Mouse (Mus musculus): ENCODE results near the gene Epb41l2.

Gene Epb41l2

GRCm38 (mm10) chr10:25499323-25500071, 139.9 kb downstream of the Epb41l2 start:
- no peak for DNase-seq (ENCODE audit: inconsistent ontology term)

GRCm38 (mm10) chr10:25503250-25503649, 143.7 kb downstream of the Epb41l2 start:
- no peak for DNase-seq (ENCODE audit: inconsistent ontology term)

- no peak for DNase-seq (ENCODE audit: inconsistent ontology term)
These were observed 154.2 kb downstream of the Epb41l2 start for GRCm38 (mm10) chr10:25513821-25514220.

- peak; percentile 93 for DNase-seq (ENCODE audit: inconsistent ontology term)
These were observed 160.4 kb downstream of the Epb41l2 start for GRCm38 (mm10) chr10:25519954-25520353.

GRCm38 (mm10) chr10:25520428-25520827, 160.8 kb downstream of the Epb41l2 start:
- peak; percentile 90 for DNase-seq (ENCODE audit: inconsistent ontology term)

GRCm38 (mm10) chr10:25523727-25524126, 164.1 kb downstream of the Epb41l2 start:
- DNase-seq (ENCODE audit: inconsistent ontology term): no peak

GRCm38 (mm10) chr10:25526156-25526555, 166.6 kb downstream of the Epb41l2 start:
- peak; percentile 54 for DNase-seq (ENCODE audit: inconsistent ontology term)

- DNase-seq (ENCODE audit: inconsistent ontology term): peak; percentile 32
These were observed 167.0 kb downstream of the Epb41l2 start for GRCm38 (mm10) chr10:25526622-25527021.

GRCm38 (mm10) chr10:25527126-25527525, 167.5 kb downstream of the Epb41l2 start:
- DNase-seq (ENCODE audit: inconsistent ontology term): peak; percentile 82

- no peak for DNase-seq (ENCODE audit: inconsistent ontology term)
These were observed 171.7 kb downstream of the Epb41l2 start for GRCm38 (mm10) chr10:25531335-25531734.

GRCm38 (mm10) chr10:25533105-25533504, 173.5 kb downstream of the Epb41l2 start:
- no peak for DNase-seq (ENCODE audit: inconsistent ontology term)

GRCm38 (mm10) chr10:25533513-25534246, 174.1 kb downstream of the Epb41l2 start:
- no peak for DNase-seq (ENCODE audit: inconsistent ontology term)

GRCm38 (mm10) chr10:25534467-25534866, 174.9 kb downstream of the Epb41l2 start:
- no peak for DNase-seq (ENCODE audit: inconsistent ontology term)

GRCm38 (mm10) chr10:25535891-25536331, 176.3 kb downstream of the Epb41l2 start, which contains the start of gene Smlr1:
TSS of gene Smlr1 (minus strand) at chr10:25536267.
- DNase-seq (ENCODE audit: inconsistent ontology term): no peak

GRCm38 (mm10) chr10:25536621-25537020, 177.0 kb downstream of the Epb41l2 start:
- DNase-seq (ENCODE audit: inconsistent ontology term): no peak

GRCm38 (mm10) chr10:25538738-25539137, 179.1 kb downstream of the Epb41l2 start:
- no peak for DNase-seq (ENCODE audit: inconsistent ontology term)

GRCm38 (mm10) chr10:25539146-25539770, 179.7 kb downstream of the Epb41l2 start:
- peak; percentile 77 for DNase-seq (ENCODE audit: inconsistent ontology term)

- no peak for DNase-seq (ENCODE audit: inconsistent ontology term)
These were observed 180.2 kb downstream of the Epb41l2 start for GRCm38 (mm10) chr10:25539771-25540168.

- DNase-seq (ENCODE audit: inconsistent ontology term): no peak
These were observed 181.5 kb downstream of the Epb41l2 start for GRCm38 (mm10) chr10:25541097-25541496.

GRCm38 (mm10) chr10:25552936-25553335, 193.3 kb downstream of the Epb41l2 start:
- no peak for DNase-seq (ENCODE audit: inconsistent ontology term)

GRCm38 (mm10) chr10:25571319-25572240, 212.0 kb downstream of the Epb41l2 start:
- DNase-seq (ENCODE audit: inconsistent ontology term): no peak
